Mouse (Mus musculus) kidney, adult 8-10 months (tissue): Measurements from ENCODE around the gene Dph1.
"Not testable (repeated sequence)": the region's sequence is repeated elsewhere in the genome, so short reads cannot be mapped to it uniquely, and the experiment has no call there.

ENCODE experiments used
- DNase-seq, 2 experiments: peaks; one replicate each; pipeline ENCODE4 v3.0.0; 2022

Dph1 gene

DNA sequence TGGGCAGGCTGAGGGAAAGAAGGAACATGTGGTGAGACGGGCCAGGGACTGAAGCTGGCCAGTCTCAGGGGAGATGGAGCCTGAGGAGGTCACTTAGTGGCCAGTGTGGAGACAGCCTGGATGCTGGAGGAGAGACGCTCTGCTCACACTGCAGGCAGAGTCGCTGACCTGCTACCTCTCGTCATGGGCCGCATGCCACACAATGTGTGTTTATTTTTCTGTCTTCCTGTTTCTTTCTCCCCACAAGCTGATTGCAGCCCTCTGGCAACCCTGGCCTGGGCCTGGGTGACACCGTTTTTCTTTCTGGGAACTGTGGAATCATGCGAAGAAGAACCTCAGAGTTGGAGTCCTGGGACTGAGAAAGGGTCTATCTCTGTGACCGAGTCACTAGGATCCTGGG is 10.7 kb upstream of the Dph1 start:
- DNase-seq, result no peak

DNA sequence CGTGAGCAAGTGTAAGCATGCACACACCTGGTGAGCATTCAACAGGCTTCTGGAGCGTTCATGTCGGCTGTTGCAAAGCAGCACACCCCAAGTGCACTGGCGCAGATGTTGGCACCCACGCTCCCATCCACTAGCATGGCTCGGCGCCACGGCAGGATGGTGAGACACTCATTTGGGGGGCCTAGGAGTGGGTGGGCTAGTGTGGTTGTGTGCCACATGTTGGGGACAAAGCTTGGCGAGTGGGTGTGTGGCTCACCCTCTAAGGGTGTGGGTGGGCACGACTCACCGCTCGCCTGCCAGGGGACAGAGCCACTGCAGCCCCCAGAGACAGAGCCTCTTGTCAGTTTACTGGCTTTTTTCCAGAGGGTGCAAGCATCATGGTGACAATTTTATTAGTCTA is 9.9 kb upstream of the Dph1 start:
- DNase-seq, result no peak

DNA sequence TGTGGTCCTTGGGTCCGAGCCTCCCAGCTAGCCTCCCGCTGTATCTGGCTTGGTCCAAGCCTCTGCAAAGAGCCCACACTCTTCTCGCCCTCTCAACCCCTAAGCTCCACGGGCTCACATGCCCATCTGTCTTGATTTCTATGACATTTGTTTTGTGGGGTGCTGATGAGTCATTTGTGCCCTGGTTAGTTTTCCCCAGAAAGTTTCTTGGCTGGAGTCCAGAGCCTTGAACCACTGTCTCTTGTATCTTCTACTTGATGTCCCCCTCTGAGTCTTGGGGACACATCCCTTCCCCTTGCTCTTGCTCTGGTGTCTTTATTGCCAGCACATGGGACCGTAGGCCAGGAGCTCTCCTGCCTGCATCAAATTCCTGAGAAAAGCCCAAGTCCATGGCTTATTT is 8.9 kb upstream of the Dph1 start:
- no peak for DNase-seq

DNA sequence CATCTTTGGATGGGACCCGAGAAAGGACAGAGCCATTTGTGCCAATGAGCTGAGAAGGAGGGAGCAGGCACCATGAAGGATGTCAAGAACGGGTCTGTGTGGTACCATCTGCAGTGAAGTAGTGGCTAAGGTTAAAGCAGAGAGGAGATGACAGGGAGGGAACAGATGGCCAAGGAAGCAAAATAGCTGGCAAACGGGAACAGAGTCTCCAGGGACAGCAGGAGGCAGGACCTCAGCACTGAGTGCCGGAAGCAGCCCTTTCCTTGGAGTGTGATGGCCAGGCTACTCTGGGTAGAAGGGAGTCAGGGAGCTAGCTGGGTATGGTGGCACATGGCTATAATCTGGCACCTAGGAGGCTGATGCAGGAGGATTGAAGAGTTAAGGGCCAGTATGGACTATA is 7.8 kb upstream of the Dph1 start:
- DNase-seq, result no peak

DNA sequence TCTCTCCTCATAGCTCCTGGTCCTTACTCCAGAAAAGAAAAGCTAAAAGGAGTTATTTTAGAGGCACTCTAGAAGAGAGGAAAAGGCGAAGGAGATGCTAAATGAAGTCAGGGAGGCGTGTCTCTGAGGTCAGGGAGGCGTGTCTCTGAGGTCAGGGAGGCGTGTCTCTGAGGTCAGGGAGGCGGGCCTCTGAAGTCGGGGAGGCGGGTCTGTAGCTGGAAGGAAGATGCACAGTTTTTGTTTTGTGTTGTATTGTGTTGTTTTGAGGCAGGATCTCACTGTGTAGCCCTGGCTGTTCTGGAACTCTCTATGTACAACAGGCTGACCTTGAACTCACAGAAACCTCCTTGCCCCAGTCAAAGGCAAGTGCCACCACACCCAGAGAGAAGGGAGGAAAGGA is 6.9 kb upstream of the Dph1 start:
- DNase-seq, result no peak

DNA sequence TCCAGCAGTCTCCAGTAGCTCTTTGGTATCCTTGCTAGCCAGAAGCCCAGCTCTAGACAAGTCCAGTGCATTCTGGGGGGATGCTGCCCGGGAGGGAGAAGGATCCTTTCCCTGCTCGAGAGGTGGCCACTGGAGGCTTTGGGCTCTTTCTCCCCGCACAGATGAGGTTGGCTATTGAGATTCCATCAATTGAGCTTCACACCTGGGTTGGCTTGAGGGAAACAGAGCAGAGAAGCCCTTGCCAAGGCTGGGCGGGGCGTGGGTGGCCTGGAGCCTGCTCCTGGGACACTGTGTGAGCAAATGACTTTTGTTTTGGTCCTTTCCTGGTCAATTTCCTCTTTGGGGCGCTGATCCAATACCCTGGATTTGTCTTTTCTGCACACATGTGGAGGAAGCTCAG is 5.1 kb upstream of the Dph1 start:
- no peak for DNase-seq

DNA sequence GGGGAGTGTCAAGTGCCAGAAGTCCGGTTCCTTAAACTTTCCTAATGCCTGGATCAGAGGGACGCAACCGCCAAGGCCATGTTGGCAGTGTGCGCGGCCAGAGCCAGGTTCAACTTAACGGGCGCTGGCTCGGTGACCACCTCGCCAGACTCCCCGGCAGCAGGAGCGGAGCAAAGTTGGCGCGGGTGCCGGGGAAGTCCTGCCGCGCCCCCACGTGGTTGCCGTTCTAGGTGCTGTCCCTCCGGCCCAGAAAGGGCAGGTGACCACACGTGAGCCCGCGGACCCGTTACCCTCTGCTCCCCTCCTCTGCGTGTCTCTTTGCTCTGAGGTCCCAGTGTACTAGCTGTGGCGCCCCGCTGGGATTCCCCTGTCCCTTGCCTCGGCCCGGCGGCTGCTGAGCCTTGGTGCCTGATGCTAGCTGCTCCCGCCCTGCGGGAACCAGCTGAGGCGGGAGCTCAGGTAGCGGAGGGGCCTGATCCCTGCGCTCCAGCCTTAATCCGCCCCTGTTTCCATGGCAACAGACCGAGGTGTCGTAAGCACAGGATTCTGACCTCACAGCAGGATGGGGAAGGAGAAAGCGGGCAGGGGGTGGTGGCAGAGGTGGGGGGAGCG is 3.9 kb upstream of the Dph1 start:
- DNase-seq, result peak; percentile 57 to 61

DNA sequence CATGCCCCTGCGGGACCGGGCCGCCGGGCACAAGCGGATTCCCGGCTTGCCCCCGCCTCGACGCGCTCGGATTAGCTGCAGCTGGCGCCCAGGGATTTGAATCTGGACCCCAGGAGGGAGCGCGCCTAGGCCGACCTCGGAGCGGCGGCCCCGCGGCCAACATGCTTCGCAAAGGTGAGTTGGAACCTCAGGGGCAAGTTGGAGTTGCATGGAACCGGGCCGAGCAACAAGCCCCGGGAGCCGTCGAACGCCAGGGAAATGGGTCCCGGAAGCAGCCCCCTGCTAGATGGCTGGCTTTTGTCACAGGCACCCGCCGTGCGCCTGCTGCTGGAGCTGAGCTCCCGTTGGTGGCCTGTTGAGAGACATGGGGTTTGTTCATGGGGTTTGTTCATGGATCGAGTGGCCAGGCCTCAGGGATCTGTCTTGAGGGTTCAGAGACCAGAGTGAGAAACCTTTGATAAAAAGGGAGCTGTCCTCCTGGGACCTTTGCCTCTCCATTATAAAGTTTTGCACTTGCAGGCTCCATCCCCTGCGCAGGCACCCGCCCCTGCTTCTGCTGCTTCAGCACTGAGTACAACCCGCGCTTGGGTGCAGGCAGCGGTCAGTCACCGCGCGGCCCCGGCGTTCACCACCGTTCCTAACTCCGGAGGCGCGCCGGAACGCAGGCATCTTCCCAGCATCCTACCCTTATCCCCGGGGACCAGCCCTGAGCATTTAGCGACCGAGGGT is 3.2 kb upstream of the Dph1 start:
- DNase-seq, result peak in 1 of 2 experiments; percentile 46

DNA sequence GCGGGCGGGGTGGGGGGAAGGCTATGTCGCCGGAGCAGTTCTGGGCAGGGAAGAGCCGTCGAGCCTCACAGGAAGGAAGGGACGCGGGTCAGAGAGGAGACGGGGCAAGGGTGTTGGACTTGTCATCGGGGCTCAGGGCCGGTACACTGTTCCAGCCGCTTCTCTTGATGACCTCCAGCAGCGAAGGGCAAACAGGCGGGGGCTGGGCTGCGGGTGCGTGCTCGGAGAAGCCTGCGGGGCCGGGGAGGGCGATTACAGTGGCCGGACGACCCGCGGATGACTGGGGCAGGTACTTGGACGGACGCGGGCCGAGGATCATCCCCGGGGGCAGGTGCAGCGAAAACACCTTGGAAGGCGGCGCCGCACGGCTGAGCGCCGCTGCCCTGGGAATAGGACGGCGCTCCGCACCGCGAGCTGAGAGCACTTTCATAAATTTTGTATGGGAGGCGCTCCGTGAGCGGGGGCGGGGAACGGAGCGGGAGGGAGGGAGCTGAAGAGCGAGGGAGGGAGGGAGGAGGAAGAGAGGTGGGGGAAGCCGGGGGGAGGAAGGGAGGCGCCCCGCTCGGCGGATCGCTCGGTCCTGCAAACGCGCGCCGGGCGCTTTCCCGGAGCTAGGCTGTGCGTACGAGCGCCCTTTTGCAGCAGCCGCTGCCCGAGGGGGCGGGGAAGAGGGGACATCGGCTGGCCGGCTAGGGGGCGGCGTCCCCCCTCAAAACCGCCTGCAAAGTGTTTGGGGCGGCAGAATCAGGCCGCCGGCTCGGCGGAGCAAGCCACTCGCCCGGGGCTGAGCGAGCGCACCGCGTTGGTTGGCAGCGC is 2.4 kb upstream of the Dph1 start, which contains the start of gene Rtn4rl1:
Gene Rtn4rl1 (plus strand): TSS at position 528 of the 816 bp plus-strand sequence.
- DNase-seq, result peak; percentile 73 to 76

DNA sequence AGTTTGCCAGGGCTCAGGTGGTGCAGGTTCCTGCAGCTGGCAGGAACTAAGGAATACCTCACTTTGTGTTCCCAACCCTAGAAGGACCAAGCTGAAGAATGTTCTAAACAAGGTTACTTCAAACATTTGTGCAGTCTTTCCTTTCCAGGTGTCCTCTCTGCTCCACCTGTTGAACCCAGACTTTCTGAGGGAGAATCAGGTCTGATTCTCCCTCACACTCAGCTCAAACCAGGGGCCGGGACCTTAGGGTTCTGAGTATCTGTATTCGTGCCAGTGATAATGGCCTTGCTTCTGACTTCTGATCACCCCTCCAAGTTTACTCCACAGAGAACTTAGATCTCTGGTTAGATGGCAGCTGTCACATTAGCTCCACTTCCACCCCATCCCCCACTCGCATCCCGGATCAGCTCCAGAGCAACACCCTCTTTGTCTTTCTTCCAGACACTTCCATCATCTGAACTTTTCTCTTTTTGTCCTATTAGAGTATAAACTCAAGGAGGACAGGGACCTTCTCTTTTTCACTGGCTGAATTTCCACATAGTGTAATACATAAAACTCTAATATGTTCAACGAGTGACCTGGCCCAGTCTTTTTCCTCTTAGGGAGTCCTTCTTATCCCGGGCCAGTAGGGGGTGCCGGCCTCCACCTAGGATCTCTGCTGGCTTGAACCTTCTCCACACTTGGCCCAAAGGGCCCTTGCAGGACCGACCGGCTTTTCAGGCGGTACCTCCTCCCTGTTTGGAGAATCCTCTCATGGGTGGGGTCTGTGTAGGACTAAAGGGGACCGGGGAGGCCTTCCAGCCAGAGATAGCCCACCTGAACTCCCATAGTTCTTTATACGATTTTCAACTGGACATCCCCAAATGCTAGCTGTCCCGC is 1.5 kb upstream of the Dph1 start:
- peak; percentile 82 to 84 for DNase-seq

DNA sequence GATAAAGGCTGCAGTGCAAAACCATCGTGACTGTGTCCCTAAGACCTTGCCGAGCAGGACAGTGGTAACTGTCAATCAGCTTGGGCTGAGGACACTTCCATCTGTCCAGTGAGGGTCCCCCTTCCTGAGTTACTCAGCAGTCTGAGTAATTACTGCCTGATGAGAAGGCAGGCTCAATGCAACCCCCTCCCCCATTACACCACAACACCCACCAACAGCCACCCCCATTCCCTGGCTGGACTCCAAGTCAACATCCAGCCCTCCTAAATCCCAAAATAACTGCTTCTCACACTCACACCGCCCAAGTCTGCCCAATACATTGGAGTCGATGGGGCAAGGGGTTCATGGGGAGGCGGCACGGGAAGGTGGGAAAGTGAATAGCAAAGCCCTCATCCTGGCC is 800 bp upstream of the Dph1 start:
- DNase-seq, result no peak

DNA sequence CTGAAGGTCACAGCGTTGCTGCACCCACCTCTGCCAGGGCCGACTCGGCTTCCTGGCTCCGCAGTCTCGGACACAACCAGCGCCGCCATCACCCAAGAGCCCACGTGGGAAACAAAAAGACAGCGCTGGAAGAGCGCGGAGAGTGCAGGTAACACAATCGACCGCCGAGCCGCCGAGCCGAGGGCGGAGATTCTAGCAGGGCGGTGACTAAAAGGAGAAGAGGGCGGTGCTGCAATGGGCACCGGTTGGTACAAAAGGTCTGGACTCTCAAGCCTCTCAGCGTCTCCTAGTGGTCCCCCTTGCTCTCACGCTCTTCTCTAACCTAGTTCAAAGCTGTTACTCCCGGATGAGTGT is 693 bp downstream of the Dph1 start:
- DNase-seq, result peak; percentile 86 to 87

DNA sequence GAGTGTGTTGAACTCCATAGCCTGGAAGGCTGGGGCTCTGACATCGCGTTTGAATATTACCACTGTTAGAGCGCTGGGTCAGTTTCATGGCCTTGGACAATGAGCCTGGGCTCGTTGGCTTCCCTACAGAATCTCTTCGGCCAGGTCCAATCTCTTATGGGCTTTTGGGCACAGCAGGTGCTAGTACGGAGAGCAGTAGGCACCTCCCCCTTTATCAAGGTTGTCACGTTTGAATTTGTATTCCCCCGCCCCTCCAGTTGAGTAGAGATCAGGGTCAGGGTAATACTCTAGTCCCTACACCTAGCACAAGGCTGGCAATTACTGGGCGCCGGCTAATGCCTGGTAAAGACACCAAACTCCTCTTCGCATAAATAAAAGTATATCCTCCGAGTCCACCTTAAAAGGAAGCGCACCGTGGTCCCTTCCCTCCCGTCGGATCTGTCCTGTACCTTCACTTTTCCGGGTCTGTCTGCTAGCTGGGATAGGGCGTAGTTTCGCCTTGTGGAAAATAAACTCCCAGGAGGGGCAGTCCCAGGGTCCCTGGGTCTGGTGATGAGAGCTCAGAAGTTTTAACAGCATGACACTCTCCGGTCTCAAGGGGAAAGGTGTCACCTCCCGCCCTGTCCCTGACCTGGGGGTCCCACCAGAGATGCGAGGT is 1.2 kb downstream of the Dph1 start:
- DNase-seq, result no peak

DNA sequence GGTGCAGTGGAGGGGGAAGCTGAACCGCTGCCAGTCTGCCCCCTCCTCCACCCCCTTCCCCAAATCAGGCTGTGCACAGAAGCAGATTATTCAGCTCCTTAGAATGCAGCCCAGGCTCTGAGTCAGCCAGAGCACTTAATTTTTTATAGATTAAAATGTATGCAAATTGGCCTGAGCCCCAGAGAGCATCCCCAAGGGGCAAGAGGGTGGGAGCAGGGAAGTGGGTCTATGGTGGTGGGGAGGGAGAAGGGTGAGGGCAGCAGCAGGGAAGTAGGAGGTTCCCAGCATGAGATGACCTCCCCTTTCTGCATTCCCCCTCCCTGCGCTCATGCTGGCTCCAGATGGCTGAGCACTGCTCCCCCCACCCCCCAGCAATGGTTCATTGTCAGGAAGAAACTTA is 6.1 kb downstream of the Dph1 start:
- no peak for DNase-seq

DNA sequence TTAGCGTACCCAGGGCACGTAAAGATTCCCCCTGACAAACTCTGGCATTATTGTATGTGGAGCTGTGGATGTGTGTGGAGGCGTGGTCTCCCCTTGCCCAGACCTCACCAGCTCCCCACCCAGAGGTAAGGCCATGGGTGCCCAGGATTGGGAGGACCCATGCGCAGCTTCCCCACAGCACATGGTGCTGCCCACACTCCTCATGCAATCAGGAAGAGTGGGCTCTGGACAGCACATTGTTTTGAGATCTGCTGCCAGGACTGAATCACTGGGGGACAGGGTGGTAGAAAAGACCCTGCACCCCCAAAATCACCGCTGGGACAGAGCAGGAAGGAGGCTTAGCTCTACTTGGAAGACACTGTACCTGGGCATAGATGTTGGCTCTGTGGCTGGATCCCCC is 6.5 kb downstream of the Dph1 start:
- no peak for DNase-seq

DNA sequence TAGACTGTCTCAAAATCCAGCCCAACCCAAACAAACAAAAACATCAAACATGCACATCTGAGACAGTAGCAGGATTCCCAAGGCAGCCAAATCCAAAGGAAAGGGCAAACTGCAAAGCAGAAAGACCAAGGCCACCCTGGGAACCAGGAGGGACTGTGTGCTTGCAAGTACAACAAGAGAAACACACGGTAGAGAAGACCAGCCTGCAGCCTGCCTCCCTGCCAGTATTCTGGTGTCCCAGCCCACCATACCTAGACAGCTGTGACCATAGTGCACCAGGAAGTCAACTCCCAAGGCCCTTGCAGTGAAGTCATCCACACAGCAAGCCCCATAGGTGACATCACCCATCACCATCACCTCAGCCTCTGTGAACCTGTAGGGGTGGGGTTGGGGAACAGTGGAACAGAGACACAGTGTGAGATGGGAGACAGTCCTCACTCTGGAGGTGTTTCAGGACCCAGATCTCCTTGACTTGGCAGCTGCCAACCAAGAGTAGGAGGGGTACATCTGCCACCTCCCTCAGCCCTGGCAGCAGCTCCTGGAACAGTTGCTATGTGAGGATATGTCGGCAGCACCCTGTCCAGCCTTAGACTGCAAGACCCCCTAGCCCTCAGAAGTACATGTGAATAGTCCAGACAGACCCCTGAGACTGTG is 7.0 kb downstream of the Dph1 start:
- no peak for DNase-seq

DNA sequence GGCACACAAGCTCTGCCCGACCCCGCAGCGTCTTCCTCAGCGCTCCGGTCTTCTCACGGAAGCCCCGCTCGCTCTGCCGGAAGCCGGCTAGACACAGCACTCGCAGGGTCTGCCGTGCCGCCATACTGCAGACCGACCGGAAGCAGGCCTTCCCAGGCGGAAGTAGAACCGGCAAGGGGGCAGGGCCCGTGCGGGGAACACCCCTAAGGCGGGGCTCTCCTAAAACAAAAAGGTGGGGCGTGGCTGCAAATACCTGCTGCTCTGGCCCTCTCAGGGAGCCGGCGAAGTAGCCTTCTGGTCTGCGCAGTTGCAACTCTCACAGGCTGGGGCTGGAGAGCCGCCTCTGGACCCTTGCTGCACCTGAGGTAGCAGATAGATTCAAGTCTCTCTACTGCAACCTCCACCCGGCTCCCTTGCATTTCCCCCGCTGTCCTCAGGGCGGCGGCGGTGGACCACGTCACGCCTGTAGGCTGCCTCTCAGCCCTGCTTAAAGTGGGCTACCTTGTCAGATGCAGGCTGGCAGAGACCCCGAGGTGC is 12.3 kb downstream of the Dph1 start, which contains the start of gene Ovca2:
Gene Ovca2 (minus strand): TSS at position 164 of the 537 bp plus-strand sequence.
- peak; percentile 88 to 92 for DNase-seq

DNA sequence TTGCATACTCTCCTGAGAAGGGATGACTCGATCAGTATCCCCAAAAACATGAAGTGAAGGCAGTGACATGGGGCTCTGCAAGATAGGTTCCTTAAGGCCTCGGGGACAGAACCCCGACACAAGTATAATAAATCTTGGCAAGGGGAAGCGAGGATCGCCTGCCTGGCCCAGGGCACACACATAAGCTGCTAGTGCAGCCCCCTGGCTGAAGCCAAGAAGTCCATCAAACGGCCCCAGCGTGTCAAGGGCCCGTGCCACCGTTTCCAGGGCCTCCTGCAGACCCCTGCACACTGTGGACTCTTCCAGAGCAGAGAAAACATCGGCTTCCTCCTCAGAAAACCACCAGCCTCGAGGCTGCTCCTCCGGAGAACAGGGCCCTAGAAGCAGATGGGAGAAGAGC is 13.0 kb downstream of the Dph1 start:
- DNase-seq, result no peak

DNA sequence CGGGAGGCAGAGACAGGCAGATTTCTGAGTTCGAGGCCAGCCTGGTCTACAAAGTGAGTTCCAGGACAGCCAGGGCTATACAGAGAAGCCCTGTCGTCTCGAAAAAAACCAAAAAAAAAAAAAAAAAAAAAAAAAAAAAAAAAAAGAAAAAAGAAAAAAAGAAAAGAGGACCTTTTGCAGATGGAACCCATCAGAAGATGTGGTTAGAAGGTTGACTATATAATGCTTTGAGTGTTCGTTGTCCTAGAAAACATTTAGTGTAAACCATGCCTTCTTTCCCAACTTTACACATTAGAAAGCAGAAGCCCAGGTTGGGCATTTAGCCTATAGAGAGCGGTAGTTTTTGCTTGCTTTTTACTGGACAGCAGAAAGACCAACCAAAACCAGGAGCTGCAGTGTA is 16.5 kb downstream of the Dph1 start:
- DNase-seq, result not testable (repeated sequence)

DNA sequence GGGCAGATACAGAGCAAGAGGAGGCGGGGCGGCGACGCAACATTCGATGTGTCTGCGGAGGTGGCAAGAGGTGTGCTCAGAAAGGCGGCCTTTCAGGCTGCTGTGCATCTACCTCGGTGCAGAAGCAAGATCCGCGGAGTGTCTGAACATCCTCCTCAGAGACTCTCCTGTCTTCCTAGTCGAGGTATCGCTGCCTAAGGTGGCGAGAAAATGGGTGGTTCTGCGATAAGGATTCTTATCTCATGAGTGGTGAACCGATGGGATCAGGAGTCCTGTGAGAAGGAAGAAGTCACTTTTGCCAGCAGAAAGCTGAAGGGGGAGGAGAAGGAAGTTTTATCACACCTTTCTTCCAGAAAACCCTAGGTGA is 17.3 kb downstream of the Dph1 start:
- no peak for DNase-seq

DNA sequence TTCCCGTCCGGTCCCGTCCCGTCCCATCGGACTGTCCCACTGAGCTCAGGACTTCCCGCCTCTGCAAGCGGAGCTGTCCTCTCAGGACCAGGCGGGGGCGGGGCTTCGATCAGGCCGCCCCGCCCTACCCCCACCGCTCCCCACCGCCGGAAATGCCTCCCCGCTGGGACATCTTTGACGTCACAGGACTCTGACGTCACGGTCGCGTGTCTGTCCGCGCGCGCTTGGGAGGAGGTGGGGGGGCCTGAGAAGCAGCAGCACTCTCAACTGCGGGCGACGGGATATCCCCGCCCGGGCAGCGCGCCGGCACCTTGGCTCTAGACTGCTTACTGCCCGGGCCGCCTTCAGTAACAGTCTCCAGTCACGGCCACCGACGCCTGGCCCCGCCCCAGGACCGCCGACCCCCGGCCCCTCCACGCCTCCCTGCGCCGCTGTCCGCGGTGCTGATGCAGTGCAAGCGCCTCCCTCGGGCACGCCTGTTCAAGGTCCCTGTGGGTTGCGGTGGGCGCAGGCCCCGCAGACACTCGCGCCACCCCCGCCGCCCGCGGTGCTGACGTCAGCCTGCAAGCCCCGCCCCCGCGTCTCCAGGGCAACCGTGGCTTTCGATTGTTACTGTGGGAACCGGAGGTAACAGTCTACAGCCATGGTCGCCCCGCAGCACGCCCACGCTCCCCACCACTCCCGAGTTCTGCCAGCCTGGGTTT is 17.8 kb downstream of the Dph1 start:
- peak; percentile 66 to 83 for DNase-seq
